Mouse (Mus musculus) ES-E14 (cell line): Measurements from ENCODE around the gene Hist2h3c2. TPM values are rescaled to one million over a fixed set of nuclear protein-coding genes. Genes with fewer than 3 reads are reported as not detected.
A peak's percentile ranks its signal among the peaks of the same experiment; 100 is the strongest.

Source experiments
- DNase-seq: peaks from one replicate; pipeline ENCODE4 v3.0.0-alpha.2; 2013; ENCODE audit warnings: low read depth, low spot score
- H3K27ac ChIP-seq: 2 replicates; pipeline ENCODE4 v1.5.1; 2012; ENCODE audit warnings: low read depth, mild to moderate bottlenecking, low read length, moderate library complexity, mixed read lengths; ENCODE audit not compliant: poor library complexity, insufficient read depth, severe bottlenecking
- H3K36me3 ChIP-seq: 2 replicates; pipeline ENCODE4 v1.6.1; 2012; ENCODE audit warnings: mild to moderate bottlenecking, low read length, moderate library complexity, mixed read lengths; ENCODE audit not compliant: control insufficient read depth, poor library complexity, insufficient read depth, severe bottlenecking
- H3K4me1 ChIP-seq, 2 experiments: fragments of 150-350 bp in 1 of 2; sonication (generic) in 1 of 2; 2 replicates each; pipeline ENCODE4 v1.6.1; 2012; ENCODE audit warnings: low read length in 2 of 2, mild to moderate bottlenecking in 1 of 2, mixed read lengths in 1 of 2; ENCODE audit not compliant: control insufficient read depth in 2 of 2, insufficient read depth in 2 of 2, poor library complexity in 1 of 2
- H3K4me3 ChIP-seq, 2 experiments: fragments of 150-350 bp in 1 of 2; sonication (generic) in 1 of 2; 2 replicates each; pipeline ENCODE4 v1.5.1; 2012; ENCODE audit warnings: low read length in 2 of 2, low read depth in 1 of 2, mild to moderate bottlenecking in 1 of 2, mixed read lengths in 1 of 2; ENCODE audit not compliant: insufficient read depth in 1 of 2, poor library complexity in 1 of 2, severe bottlenecking in 1 of 2
- H3K9ac ChIP-seq: 2 replicates; pipeline ENCODE4 v1.6.1; 2012; ENCODE audit warnings: low read depth, mild to moderate bottlenecking, low read length, mixed read lengths; ENCODE audit not compliant: poor library complexity, insufficient read depth, severe bottlenecking
- H3K9me3 ChIP-seq: fragments of 150-350 bp; sonication (generic); 2 replicates; pipeline ENCODE4 v1.6.1; 2012; ENCODE audit warnings: low read depth, mild to moderate bottlenecking, low read length; ENCODE audit not compliant: control insufficient read depth, insufficient read depth
- CHD2 ChIP-seq: IDR thresholded peaks from 2 replicates; pipeline ENCODE4 v1.6.1; 2014; ENCODE audit warnings: mild to moderate bottlenecking, low read depth, low read length, inconsistent platforms
- HCFC1 ChIP-seq: IDR thresholded peaks from 2 replicates; pipeline ENCODE4 v1.6.1; 2012; ENCODE audit warnings: low read length, inconsistent platforms, borderline replicate concordance; ENCODE audit not compliant: insufficient read depth
- MAFK ChIP-seq: IDR thresholded peaks from 2 replicates; pipeline ENCODE4 v1.6.1; 2014; ENCODE audit warnings: mild to moderate bottlenecking, low read depth, low read length, inconsistent platforms; ENCODE audit not compliant: insufficient read depth
- ZC3H11A ChIP-seq: IDR thresholded peaks from 2 replicates; pipeline ENCODE4 v1.6.1; 2012; ENCODE audit warnings: low read depth, mild to moderate bottlenecking, inconsistent platforms, low read length, borderline replicate concordance
- ZNF384 ChIP-seq: IDR thresholded peaks from 2 replicates; pipeline ENCODE4 v1.6.1; 2012; ENCODE audit warnings: low read depth, low read length, inconsistent platforms
- in situ Hi-C, 2 experiments: fragments of 600-800 bp; cut with MboI; formaldehyde crosslinking; loops; one replicate each; pipeline ENCODE4 v1.15.1; 2025; ENCODE audit warnings: low sequenced_read_pairs in 2 of 2, inconsistent platforms in 1 of 2; ENCODE audit not compliant: unreplicated experiment in 2 of 2
- total RNA-seq: library from RNA; depleted of rRNA; stranded (reverse); fragments of 300-350 nt; gene quantifications from 2 replicates; pipeline ENCODE4 v1.2.3, GENCODE M21; 2012

Gene Hist2h3c2
- total RNA-seq, 1 experiment: 546 TPM

- no peak for TF ChIP-seq ZNF384
- no peak for TF ChIP-seq HCFC1
- no peak for TF ChIP-seq CHD2
- no peak for TF ChIP-seq ZC3H11A
- TF ChIP-seq MAFK: no peak
- Histone ChIP-seq H3K4me3 (no peak overlapping the region), H3K4me1 (peaks cover 2 to 7% of the 10 kb centered on the region in 2 experiments; a peak in 2 of 4 replicates), H3K9me3 (no peaks in the 10 kb centered on the region), H3K27ac (no peak overlapping the region), H3K36me3 (no peaks in the 10 kb centered on the region), H3K9ac (no peak overlapping the region)
- DNase-seq: no peak
- in situ Hi-C loops: no loop called here
These were observed 27.3 kb upstream of the Hist2h3c2 start for GRCm38 (mm10) chr3:96266132-96266710.

DNA sequence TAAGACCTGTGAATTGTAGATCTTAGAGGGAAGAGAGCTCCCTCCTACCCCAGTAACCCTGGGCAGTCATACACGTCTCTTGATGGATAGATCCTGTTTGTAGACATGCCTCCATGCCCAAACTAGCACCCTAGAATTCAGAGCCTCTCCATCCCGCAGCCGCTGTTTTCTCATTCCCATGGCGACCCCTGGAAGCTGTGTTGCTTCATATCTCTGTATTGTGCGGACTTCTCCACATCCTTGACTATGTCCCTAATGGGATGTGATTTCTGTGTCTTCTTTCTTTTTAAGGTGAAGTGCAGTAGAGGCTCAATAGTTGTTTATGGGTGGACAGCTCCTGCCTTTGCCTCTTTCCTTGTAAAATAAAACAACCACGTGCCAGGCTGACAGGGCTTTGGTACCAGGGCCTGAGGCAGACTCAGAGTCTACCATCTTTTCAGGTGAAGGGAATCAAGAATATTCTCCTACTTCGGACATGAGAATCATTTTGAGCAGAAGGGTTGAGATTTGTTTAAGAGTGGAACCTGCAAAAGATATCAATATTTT lies 25.6 kb upstream of the Hist2h3c2 start:
- H3K4me1 ChIP-seq: peaks cover 0 to 7% of the 10 kb centered on the region in 2 experiments; a peak in 2 of 4 replicates
- no peak for TF ChIP-seq ZNF384
- TF ChIP-seq MAFK: no peak
- TF ChIP-seq HCFC1: no peak
- TF ChIP-seq ZC3H11A: no peak
- TF ChIP-seq CHD2: no peak
- in situ Hi-C loops: no loop called here
- peak overlapping the region; percentile 56 to 70; a peak in 2 of 4 replicates for H3K4me3 ChIP-seq
- no peaks in the 10 kb centered on the region for H3K36me3 ChIP-seq
- DNase-seq: no peak
- H3K9me3 ChIP-seq: no peaks in the 10 kb centered on the region
- H3K9ac ChIP-seq: peak overlapping the region; percentile 27; the same call in 1 of the 2 replicates
- no peak overlapping the region; the same call in 1 of the 2 replicates for H3K27ac ChIP-seq

- H3K36me3 ChIP-seq: no peaks in the 10 kb centered on the region
- TF ChIP-seq ZC3H11A (no peak), CHD2 (no peak), HCFC1 (no peak), ZNF384 (no peak), MAFK (no peak)
- H3K27ac ChIP-seq: peak overlapping the region; percentile 80
- peak overlapping the region; percentile 90 for H3K9ac ChIP-seq
- DNase-seq: no peak
- in situ Hi-C loops: no loop called here
- H3K4me1 ChIP-seq: peaks cover 0 to 7% of the 10 kb centered on the region in 2 experiments; a peak in 2 of 4 replicates
- peak overlapping the region; percentile 56 to 70 for H3K4me3 ChIP-seq
- no peaks in the 10 kb centered on the region for H3K9me3 ChIP-seq
These were observed 24.9 kb upstream of the Hist2h3c2 start for GRCm38 (mm10) chr3:96263558-96264403.

GRCm38 (mm10) chr3:96262979-96263550 lies 24.1 kb upstream of the Hist2h3c2 start, which contains the start of gene Hist2h4:
Gene Hist2h4, minus strand, starts transcription at chr3:96263311.
- no peaks in the 10 kb centered on the region for H3K9me3 ChIP-seq
- H3K4me1 ChIP-seq: peaks cover 0 to 5% of the 10 kb centered on the region in 2 experiments; a peak in 2 of 4 replicates
- H3K4me3 ChIP-seq: peak within 1 kb of the TSS; percentile 56 to 74
- H3K36me3 ChIP-seq: no peaks in the 10 kb centered on the region
- peak within 1 kb of the TSS; percentile 90 for H3K9ac ChIP-seq
- TF ChIP-seq HCFC1 (peak; percentile 59; the same call in 1 of the 2 replicates), ZNF384 (peak; percentile 69), ZC3H11A (no peak)
- DNase-seq: peak; percentile 93
- in situ Hi-C loops: no loop called here
- peak within 1 kb of the TSS; percentile 96 for H3K27ac ChIP-seq
